Mouse (Mus musculus): ENCODE data around the gene Aff3.

GRCm38 (mm10) chr1:38666766-38667118 is 2.0 kb upstream of the Aff3 start:
- no peak for TF ChIP-seq CTCF (IDR thresholded peaks at IDR 0.05; ENCODE audit: insufficient read depth, low read length)
- TF ChIP-seq POLR2A (IDR thresholded peaks at IDR 0.05; ENCODE audit: borderline replicate concordance, extremely low read depth, low read depth, low read length): no peak

All from lung, adult 2 months (tissue).